Mouse (Mus musculus) liver, embryonic 11.5 days (tissue): ENCODE data around the gene Ptprg. TPM values are rescaled to one million over a fixed set of nuclear protein-coding genes. Genes with fewer than 3 reads are reported as not detected.

Experiments used
- ATAC-seq: fragments of 200-750 bp; cut with Nextera tagmentation; replicated peaks from 2 replicates; pipeline ENCODE4 v1.8.0; 2017; ENCODE audit warnings: moderate number of reproducible peaks, mild to moderate bottlenecking, moderate TSS enrichment, moderate library complexity; ENCODE audit not compliant: low FRiP score
- DNase-seq: peaks from one replicate; pipeline ENCODE4 v3.0.0-alpha.2; 2017; ENCODE audit warnings: low spot score
- H3K27ac ChIP-seq: fragments of 300-500 bp; sonication (generic); 2 replicates; pipeline ENCODE4 v1.5.1; 2014; ENCODE audit warnings: mild to moderate bottlenecking, low read depth, low read length, control low read depth
- H3K27me3 ChIP-seq: fragments of 300-500 bp; sonication (generic); replicated peaks from 2 replicates; pipeline ENCODE4 v1.6.1; 2014; ENCODE audit warnings: low read length, mixed read lengths; ENCODE audit not compliant: control insufficient read depth, insufficient read depth
- H3K36me3 ChIP-seq: fragments of 300-500 bp; sonication (generic); 2 replicates; pipeline ENCODE4 v1.6.1; 2014; ENCODE audit warnings: mild to moderate bottlenecking, low read length, moderate library complexity, mixed read lengths; ENCODE audit not compliant: control insufficient read depth, insufficient read depth
- H3K4me1 ChIP-seq: fragments of 300-500 bp; sonication (generic); replicated peaks from 2 replicates; pipeline ENCODE4 v1.6.1; 2014; ENCODE audit warnings: low read length, mixed read lengths; ENCODE audit not compliant: control insufficient read depth, insufficient read depth
- H3K4me2 ChIP-seq: fragments of 300-500 bp; sonication (generic); 2 replicates; pipeline ENCODE4 v1.6.1; 2014; ENCODE audit warnings: mild to moderate bottlenecking, control low read depth, moderate library complexity
- H3K4me3 ChIP-seq: fragments of 300-500 bp; sonication (generic); 2 replicates; pipeline ENCODE4 v1.5.1; 2014; ENCODE audit warnings: low read depth, low read length, control low read depth
- H3K9ac ChIP-seq: fragments of 300-500 bp; sonication (generic); 2 replicates; pipeline ENCODE4 v1.6.1; 2014; ENCODE audit warnings: low read depth, low read length, control low read depth
- H3K9me3 ChIP-seq: fragments of 300-500 bp; sonication (generic); 2 replicates; pipeline ENCODE4 v1.6.1; 2016; ENCODE audit warnings: low read length, inconsistent platforms, mixed read lengths; ENCODE audit not compliant: control insufficient read depth
- WGBS: fragments of 180-500 bp; shearing (Covaris S2); extraction: QIAGEN DNeasy Blood & Tissue Kit; methylation state at CpG from one replicate; pipeline ENCODE4 v1.1.7; 2014; 5-methylcytosine and 5-hydroxymethylcytosine counted together
- polyA plus RNA-seq: library from polyadenylated mRNA; unstranded; fragments of >200 nt; fragmentation: Nextera tagmentation; extraction: Ambion mirVana; gene quantifications from 2 replicates; pipeline ENCODE4 v1.2.1, GENCODE M21; 2014

Gene Ptprg
- polyA plus RNA-seq, 1 experiment from 2014 or later, result 8.6 TPM

GRCm38 (mm10) chr14:11710410-11711122, 157.2 kb downstream of the Ptprg start:
- no peaks in the 10 kb centered on the region for H3K27me3 ChIP-seq
- WGBS, result 85% methylated on average over 9 of the region's 9 CpGs
- H3K27ac ChIP-seq, result no peak overlapping the region
- H3K4me3 ChIP-seq, result no peak overlapping the region
- H3K4me2 ChIP-seq, result no peak overlapping the region
- DNase-seq, result no peak
- no peaks in the 10 kb centered on the region for H3K4me1 ChIP-seq
- no peak for ATAC-seq
- H3K36me3 ChIP-seq, result no peaks in the 10 kb centered on the region
- H3K9me3 ChIP-seq, result peaks cover 2% of the 10 kb centered on the region; the same call in 1 of the 2 replicates
- H3K9ac ChIP-seq, result no peak overlapping the region

GRCm38 (mm10) chr14:11712146-11712545, 158.8 kb downstream of the Ptprg start:
- Histone ChIP-seq H3K4me1 (no peaks in the 10 kb centered on the region), H3K27me3 (no peaks in the 10 kb centered on the region), H3K36me3 (no peaks in the 10 kb centered on the region), H3K9ac (no peak overlapping the region), H3K4me3 (no peak overlapping the region), H3K4me2 (no peak overlapping the region), H3K9me3 (peaks cover 2% of the 10 kb centered on the region; the same call in 1 of the 2 replicates), H3K27ac (no peak overlapping the region)
- DNase-seq (no peak), ATAC-seq (no peak)
- 93% methylated on average over 6 of the region's 6 CpGs for WGBS

GRCm38 (mm10) chr14:11716230-11716629, 162.9 kb downstream of the Ptprg start:
- Histone ChIP-seq H3K4me1 (no peaks in the 10 kb centered on the region), H3K4me3 (no peak overlapping the region), H3K27me3 (no peaks in the 10 kb centered on the region), H3K36me3 (no peaks in the 10 kb centered on the region), H3K9me3 (no peaks in the 10 kb centered on the region), H3K4me2 (no peak overlapping the region), H3K27ac (no peak overlapping the region), H3K9ac (no peak overlapping the region)
- ATAC-seq (no peak), DNase-seq (no peak)
- 88% methylated on average over 3 of the region's 3 CpGs for WGBS

DNA sequence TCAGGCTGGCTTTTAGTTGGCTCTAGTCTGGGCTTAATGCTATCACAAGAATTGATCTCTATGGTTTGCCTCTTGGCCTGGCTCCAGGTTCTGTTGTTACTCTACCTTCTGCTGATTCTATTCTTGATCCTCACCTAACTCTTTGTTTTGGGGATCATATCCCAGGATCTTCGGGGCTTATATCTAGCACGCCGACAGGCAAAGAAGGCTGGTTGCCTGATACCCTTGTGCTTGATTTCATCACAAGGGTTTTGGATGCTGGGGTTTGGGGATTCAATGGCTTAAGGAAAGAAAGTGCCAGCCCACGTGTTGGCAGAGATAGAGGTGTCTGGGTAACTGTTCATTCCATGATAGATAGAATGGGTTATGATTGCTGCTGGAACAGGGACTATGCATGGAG, 164.9 kb downstream of the Ptprg start:
- DNase-seq (no peak), ATAC-seq (no peak)
- H3K9ac ChIP-seq, result no peak overlapping the region
- H3K27ac ChIP-seq, result no peak overlapping the region
- H3K4me3 ChIP-seq, result no peak overlapping the region
- no peaks in the 10 kb centered on the region for H3K27me3 ChIP-seq
- no peaks in the 10 kb centered on the region for H3K4me1 ChIP-seq
- H3K36me3 ChIP-seq, result no peaks in the 10 kb centered on the region
- 80% methylated on average over 4 of the region's 4 CpGs for WGBS
- H3K4me2 ChIP-seq, result no peak overlapping the region
- no peaks in the 10 kb centered on the region for H3K9me3 ChIP-seq

DNA sequence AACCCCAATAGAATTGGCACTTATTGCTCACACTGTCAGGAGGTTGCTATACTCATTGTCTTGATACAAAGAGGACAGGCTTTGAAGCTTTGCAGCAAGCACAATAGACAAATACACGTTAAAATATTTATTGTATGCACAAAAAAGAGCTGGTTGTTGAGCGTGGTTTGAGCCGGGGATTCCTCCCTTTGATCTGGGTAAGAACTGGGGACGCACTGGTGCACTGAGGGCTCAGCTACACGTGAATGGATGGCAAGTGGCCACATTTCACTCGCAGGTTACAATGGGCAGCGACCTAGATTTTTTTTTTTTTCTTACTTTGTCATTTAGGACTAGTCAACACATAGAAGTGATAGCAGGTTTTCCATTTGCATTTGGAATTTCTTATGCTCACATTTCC, 165.9 kb downstream of the Ptprg start:
- Histone ChIP-seq H3K4me2 (no peak overlapping the region), H3K27me3 (no peaks in the 10 kb centered on the region), H3K4me3 (no peak overlapping the region), H3K4me1 (no peaks in the 10 kb centered on the region), H3K9me3 (no peaks in the 10 kb centered on the region), H3K9ac (no peak overlapping the region), H3K27ac (no peak overlapping the region), H3K36me3 (no peaks in the 10 kb centered on the region)
- ATAC-seq (no peak), DNase-seq (no peak)
- 79% methylated on average over 7 of the region's 7 CpGs for WGBS

DNA sequence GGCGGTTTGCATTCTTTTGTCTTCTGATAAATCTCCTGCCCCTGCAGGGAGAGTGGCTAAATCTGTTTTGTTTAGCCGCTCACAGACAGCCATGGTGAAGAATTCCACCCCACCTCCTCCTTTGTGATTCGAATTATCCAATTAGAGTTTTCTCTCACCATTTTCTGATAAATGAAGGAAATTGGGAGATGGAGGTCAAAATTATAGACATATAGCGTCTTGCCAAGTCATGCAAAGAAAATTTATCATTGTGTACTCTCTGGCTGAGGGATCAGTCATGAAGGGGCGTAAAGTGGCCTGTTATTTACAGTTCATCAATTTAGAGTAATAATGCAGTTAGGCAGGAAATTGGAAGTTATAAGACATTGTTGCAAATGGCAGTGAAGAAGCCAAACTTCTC, 168.8 kb downstream of the Ptprg start:
- Histone ChIP-seq H3K9me3 (no peaks in the 10 kb centered on the region), H3K4me2 (no peak overlapping the region), H3K36me3 (no peaks in the 10 kb centered on the region), H3K4me3 (no peak overlapping the region), H3K4me1 (no peaks in the 10 kb centered on the region), H3K27me3 (no peaks in the 10 kb centered on the region), H3K27ac (no peak overlapping the region), H3K9ac (no peak overlapping the region)
- DNase-seq (no peak), ATAC-seq (no peak)
- WGBS, result 73% methylated on average over 5 of the region's 5 CpGs

DNA sequence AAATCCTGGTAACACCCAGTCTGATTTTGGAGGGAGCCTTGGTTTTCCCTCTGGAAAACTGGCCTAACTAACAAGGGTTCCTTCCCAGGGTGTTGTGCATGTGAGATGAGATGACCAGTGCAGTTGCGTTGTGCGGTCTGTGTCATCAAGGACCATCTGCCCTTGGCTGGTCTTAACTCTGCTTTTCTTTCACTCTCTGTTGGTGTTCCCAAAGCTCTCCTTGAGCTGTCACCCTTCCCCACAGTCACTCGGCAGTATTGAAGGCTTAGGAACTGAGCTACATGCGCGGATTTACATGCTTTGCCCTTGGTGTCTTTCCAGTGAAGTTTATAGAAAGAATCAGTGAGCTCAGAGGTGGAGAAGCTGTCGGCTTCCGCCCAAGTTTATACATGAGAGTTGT, 170.5 kb downstream of the Ptprg start:
- Histone ChIP-seq H3K9ac (no peak overlapping the region), H3K27me3 (no peaks in the 10 kb centered on the region), H3K9me3 (no peaks in the 10 kb centered on the region), H3K27ac (no peak overlapping the region), H3K4me3 (no peak overlapping the region), H3K4me2 (no peak overlapping the region), H3K36me3 (no peaks in the 10 kb centered on the region), H3K4me1 (no peaks in the 10 kb centered on the region)
- DNase-seq, result no peak
- WGBS, result 89% methylated on average over 7 of the region's 7 CpGs
- ATAC-seq, result no peak

DNA sequence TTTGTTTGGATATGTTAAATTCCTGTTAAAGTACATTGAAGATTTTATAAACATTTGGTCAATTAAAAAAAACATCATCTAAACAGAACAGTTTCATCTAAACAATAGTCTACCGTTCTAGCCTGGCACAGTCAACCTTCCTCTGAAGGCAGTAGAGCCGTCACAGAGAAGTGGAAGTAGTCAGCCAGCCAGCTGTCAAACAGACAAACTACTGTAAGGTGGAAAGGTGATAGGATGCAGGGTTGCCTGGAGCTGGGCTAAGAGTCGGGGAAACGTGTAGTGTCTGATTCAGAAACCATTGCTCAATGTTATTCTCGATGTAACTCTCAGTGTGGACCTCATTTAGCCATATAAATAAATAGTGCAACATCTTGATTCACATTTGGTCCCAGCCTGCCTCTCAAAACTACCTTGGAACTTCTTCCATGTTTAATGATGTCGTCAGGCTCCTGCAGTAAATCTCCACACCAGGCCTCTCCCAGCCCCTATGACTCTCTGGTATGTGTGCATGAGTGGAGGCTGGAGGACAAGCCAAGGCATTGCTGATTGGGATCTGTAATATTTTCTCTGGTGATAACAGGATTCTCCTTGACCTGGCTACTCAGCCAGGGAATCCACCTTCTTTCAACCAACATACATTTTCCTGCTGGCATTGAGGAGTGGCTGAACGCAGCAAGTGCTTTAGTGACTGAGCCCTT, 178.0 kb downstream of the Ptprg start:
- WGBS, result 43% methylated on average over 7 of the region's 7 CpGs
- no peaks in the 10 kb centered on the region for H3K9me3 ChIP-seq
- H3K27ac ChIP-seq, result no peak overlapping the region

GRCm38 (mm10) chr14:11732376-11732775, 179.0 kb downstream of the Ptprg start:
- H3K9me3 ChIP-seq, result no peaks in the 10 kb centered on the region
- H3K4me3 ChIP-seq, result no peak overlapping the region
- no peak overlapping the region for H3K27ac ChIP-seq
- no peak overlapping the region for H3K4me2 ChIP-seq
- no peaks in the 10 kb centered on the region for H3K36me3 ChIP-seq
- ATAC-seq, result no peak
- DNase-seq, result no peak
- H3K4me1 ChIP-seq, result no peaks in the 10 kb centered on the region
- no peaks in the 10 kb centered on the region for H3K27me3 ChIP-seq
- no peak overlapping the region for H3K9ac ChIP-seq

More for the DNA sequence above, 178.0 kb downstream of the Ptprg start:
- Histone ChIP-seq H3K4me3 (no peak overlapping the region), H3K27me3 (no peaks in the 10 kb centered on the region), H3K4me1 (no peaks in the 10 kb centered on the region), H3K9ac (no peak overlapping the region), H3K36me3 (no peaks in the 10 kb centered on the region), H3K4me2 (no peak overlapping the region)
- ATAC-seq (no peak), DNase-seq (no peak)
